Mouse (Mus musculus) frontal cortex, postnatal 14 days (tissue): ENCODE measurements at regions not wholly inside any gene's neighbourhood (a gene's known extent, or its start where the extent isn't known, plus 50 kb on each side); places are given as distances from the start of the nearest gene placed in this dataset.

ENCODE experiments used
- DNase-seq, 2 experiments: peaks; one replicate each; pipeline ENCODE4 v3.0.0; 2022; ENCODE audit warnings: low spot score in 2 of 2

DNA sequence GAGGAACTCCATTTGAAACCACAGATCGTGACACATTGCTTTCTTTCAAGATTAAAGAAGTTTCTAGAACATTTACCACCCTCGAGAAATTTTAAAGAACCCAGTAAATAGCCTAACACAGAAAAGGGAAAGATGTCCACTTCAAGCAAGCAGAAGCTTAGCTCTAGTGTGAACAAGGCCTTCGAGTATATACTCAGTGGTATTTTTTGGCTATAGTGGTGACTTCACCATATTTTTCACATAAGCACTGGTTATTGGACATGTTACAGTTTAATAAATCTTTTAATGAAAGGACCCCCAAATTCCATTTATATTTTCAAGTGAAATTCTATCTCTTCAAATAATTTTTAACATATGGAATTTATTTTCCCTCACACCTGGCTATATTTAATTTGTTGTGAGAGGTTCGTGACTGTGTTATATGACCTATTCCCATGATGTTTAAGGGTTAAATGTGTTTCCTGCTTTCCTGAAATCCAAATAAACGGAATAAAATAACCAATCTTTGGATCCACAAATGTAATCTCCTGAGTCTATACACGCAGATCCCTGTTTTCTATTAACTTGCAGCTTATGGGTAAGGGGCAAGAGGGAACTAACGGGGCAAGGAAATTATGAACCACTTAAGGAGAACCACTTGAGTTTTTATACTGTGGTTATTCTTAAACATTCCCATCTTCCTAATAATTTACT lies 60.6 kb upstream of the Tas2r134 start:
- no peak for DNase-seq

DNA sequence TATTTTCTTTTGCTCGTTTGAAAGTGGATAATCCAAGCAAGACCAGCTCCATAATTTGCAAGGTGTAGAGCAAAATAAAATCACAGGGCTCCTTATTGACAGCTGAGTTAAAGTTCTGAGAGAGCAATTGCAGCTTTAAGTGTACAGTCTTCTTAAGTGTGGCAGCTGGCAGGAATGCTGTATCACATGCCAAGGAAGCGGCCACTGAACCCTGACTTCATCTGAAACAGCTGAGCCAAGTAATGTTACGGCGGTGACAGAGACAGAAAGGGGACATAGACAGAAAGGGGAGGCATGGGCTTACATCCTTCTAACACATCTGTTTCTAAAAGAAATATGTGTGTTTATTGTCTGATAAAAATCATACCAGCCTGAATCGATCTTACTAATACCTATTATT lies 63.4 kb upstream of the Tas2r134 start:
- DNase-seq: no peak

GRCm38 (mm10) chr2:51563240-51563639 lies 64.1 kb upstream of the Tas2r134 start:
- no peak for DNase-seq

DNA sequence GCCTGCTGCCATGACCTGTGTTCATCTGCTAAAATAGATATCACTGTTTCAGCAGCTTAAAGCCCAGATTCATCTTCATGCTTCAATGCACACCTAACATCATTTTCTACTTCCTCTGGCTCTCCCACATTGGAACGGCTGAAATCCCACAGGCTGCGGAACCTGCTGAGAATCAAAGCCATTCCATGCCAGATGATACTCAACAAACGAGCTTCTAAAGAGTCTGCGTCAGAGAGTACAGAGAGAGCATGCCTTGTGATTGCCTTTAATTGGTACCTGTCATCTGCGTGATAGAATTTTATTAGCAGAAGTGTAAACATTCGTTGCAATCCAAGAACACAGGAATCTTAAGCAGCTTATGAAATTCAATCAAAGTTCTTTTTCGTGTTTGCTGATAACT lies 76.4 kb upstream of the Tas2r134 start:
- DNase-seq: no peak

- no peak for DNase-seq
Measured at GRCm38 (mm10) chr2:51549125-51549524, 78.2 kb upstream of the Tas2r134 start.

DNA sequence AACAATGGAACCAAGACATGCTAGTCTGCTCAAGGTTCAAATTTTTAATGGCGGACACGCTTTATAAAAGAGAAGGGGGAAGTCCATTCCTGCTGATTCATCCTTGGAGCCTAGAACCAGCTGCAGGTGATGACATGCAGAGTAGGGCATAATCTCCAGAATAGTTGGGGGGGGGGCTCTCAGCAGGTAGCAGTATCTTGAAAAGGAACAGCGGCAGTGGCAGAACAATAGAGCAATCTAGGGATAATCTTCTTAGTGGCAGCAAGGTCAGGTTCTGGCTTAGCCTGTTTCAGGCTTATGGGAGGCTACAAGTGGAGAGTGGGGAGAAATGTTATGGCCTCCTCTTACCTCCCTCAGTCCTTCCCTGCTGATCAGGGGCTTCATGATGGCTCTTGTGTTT lies 81.1 kb upstream of the Tas2r134 start:
- no peak for DNase-seq

DNA sequence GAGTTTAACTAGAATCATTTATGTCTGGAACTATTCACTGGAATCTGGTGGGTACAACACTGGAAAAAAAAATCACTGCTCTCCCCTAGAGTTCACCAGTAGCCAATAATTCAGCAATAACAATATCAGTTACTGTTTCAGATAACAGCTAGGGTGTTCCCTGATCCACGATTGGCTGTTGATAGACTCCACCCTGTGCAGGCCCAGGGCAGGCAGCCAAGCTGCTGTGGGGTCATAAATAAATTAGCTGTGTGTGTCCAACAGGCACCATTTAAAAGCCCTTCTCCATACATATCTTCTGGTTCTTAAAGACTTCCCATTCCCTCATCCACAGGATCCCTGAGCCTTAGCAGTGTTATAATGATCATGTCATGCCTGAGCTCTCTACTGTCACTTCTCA lies 83.4 kb upstream of the Tas2r134 start:
- DNase-seq: no peak

GRCm38 (mm10) chr2:51542272-51542671 lies 85.0 kb upstream of the Tas2r134 start:
- no peak for DNase-seq

DNA sequence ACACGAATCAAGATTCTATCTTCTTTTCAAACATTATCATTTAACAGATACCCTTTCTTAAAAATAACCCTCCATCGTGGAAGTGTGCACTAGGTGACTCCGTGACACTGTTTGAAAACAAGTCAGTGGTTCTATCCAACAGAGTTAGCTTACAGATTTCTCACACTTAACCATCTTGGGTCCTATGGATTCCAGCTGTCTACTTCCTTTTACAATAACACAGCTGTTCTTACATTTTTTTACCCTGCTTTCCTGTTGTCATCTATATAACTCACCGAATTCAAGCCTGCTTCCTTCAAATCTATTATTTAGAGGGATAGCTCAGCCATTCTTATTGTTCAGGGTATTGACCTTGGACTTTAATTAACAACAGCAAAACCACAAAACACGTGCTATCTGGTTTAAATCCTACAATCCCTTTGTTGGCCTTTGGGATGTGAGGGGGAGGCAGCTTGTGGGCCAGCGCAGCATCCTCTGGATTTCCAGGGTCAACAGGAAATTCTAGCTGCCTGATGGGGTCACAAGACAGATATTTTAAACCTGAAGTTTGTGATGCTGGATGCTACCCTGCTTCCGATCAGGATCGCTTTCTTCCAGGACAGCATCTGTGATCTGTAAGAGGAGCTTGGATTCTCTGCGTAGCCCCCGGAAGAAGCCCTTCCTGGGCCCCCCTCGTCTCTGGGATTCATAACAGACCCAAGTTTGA lies 94.4 kb upstream of the Tas2r134 start:
- DNase-seq: no peak

DNA sequence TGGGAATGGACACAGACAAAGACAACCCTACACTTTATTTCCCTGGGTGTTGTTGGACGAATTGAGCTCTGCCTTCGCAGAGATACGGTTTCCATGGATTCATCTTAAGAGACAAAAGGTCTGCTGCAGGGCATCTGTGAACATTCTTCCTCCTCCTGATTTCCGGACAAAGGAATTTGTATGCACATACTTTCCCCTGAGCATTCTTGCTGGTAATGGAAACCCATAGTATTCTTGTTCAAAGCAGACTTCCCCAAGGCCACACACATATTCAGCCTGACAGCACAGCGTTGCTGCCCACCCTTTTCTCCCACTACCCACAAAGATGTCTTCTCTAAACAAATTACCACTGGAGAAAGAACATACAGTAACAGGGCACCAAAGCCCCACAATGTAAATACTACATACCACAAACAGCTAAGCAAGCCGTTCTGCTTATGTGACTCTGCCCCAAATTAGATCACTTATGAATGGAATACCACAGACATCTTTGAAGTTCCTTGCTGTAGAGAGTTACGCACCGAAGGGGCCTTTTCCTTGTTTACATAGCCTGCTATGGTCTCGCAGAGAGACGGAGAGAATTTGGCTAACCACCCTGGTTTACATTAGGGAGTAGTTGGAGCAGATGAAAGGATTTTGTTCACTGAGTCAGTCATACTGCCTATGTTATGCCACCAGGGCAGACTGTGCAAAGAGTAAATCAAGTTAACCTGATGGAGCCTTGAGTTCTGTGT lies 96.0 kb upstream of the Tas2r134 start:
- DNase-seq: no peak

- no peak for DNase-seq
Measured at GRCm38 (mm10) chr2:51522766-51523165, 104.5 kb upstream of the Tas2r134 start.

- no peak for DNase-seq
Measured at GRCm38 (mm10) chr2:51509220-51510011, 117.9 kb upstream of the Tas2r134 start.

DNA sequence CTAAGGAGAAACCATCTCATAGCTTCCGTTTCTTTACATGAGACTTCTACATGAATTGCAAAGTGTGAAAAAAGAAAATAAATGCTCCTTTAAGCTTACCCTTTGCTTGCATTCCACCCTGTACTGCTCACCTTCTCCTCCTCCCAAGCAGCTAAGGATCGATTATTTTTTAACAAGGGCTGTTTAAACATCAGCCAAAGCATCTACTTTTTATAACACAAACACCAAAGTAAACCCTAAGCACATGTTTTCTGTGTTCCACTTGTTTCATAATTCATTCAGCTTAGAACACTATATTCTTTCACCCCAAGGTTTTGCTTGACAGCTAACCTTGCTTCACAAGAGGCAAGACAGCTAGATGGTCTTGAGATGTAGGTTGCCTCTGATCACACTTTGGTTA lies 129.4 kb upstream of the Tas2r134 start:
- DNase-seq: no peak

- no peak for DNase-seq
Measured at GRCm38 (mm10) chr2:51473753-51474152, 153.6 kb upstream of the Tas2r134 start.

GRCm38 (mm10) chr2:51467027-51467694 lies 160.2 kb upstream of the Tas2r134 start:
- no peak for DNase-seq

DNA sequence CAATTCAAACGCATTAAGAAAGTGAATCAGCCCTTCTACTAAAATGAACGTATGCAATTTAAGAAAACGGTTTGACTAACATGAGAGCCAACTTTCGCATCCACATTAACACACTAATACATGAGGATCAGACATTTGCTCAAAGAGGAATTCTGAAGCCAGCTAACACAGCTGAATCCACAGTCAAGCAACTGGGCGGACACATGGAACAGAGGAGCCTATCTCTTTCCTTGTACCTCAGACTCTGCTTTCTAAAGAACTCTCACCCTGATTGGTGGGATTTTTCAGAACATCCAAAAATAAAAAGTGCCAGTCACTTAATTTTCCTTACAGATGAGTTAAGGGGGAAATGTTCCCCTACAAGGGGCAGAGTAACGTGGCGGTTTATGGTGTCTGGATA lies 161.3 kb upstream of the Tas2r134 start:
- no peak for DNase-seq

DNA sequence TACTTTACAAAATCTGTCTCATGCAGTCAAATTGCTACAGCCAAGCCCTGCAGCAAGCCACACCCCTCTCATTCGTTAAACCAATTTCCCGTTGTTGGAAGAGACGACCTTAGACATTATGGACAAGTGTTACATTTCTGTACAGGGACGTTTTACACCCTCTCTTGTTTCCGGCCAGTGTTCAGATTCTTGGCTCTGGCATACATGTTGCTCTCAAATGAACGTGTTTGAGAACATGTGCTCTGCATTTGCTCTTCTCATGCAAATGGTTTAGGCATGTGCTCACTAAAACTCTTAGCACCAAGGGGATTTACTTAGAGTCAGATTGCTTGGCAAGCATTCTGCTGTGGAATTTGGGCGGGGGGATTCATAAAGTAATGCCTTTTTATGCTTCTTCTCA lies 161.7 kb upstream of the Tas2r134 start:
- no peak for DNase-seq

DNA sequence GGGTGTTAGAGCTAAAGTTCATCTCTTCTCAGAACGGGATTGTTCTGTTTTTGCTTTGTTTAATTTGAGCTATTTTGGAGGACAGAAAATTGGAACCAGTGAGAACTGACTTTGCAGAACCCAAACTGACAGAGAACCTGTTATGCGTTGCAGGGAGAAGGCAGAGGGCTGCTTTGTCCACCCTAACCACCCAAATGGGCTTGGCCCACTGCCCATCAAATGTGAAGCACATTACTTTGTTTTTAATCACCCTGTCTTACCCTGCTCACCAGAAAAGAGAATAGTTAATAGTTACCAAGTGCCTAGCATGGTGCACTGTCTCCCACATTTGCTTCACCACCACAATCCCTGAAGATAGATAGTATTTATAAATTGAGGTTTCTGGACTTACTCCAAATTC lies 163.0 kb upstream of the Tas2r134 start:
- DNase-seq: no peak

- no peak for DNase-seq
Measured at GRCm38 (mm10) chr2:51460896-51461295, 166.4 kb upstream of the Tas2r134 start.

DNA sequence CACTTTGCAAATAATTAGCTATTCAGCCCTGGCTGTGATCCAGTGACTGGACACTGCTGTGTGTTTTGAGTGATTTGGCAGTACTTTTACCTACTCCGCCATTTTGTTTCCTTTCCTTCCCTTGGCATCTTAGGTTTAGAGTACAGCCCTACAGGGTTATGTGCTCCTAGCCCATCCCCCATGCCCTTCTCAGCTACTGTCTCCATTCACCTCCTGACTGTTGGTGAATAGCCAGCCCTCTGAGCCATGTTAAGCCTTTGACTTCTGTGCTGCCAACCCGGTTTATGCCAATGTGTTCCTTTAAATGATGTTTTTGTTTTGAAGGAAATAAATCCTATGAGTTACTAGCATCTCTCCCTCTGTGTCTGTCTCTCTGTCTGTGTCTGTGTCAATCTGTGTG lies 167.8 kb upstream of the Tas2r134 start:
- DNase-seq: no peak

- DNase-seq: no peak
Measured at GRCm38 (mm10) chr2:51457717-51458116, 169.6 kb upstream of the Tas2r134 start.

DNA sequence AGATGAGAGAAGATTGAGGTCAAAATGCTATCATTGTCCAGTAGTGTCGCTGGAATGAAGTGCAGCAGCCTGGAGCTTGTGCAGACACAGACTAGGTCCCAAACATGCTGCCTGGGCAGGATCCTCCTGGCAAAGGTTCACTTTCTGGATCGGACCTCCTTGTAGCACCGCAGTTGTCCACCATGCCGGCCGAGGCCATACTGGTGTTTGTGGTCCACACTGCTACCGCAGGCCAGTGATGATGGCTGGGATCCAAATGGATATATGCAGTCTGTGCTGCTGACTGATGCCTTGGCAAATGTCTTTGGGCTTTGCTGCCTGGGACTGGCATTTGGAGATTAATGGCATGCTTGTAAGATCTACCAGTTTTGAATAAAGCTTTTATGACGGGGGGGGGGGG lies 174.5 kb upstream of the Tas2r134 start:
- no peak for DNase-seq
